Mouse (Mus musculus): ENCODE measurements around the gene Wdr1.
A peak's percentile ranks its signal among the peaks of the same experiment; 100 is the strongest.
"Not testable (repeated sequence)": the region's sequence is repeated elsewhere in the genome, so short reads cannot be mapped to it uniquely, and the experiment has no call there.

The Wdr1 gene

GRCm38 (mm10) chr5:38496491-38497057, 66.4 kb downstream of the Wdr1 start:
- DNase-seq (ENCODE audit: low read depth, low spot score), result no peak

GRCm38 (mm10) chr5:38493890-38494289, 69.1 kb downstream of the Wdr1 start:
- no peak for DNase-seq (ENCODE audit: low read depth, low spot score)

GRCm38 (mm10) chr5:38491763-38492162, 71.3 kb downstream of the Wdr1 start:
- DNase-seq (ENCODE audit: low read depth, low spot score), result no peak

GRCm38 (mm10) chr5:38489739-38490138, 73.3 kb downstream of the Wdr1 start:
- DNase-seq (ENCODE audit: low read depth, low spot score), result no peak

GRCm38 (mm10) chr5:38488673-38489615, 74.1 kb downstream of the Wdr1 start:
- DNase-seq (ENCODE audit: low read depth, low spot score), result no peak

- no peak for DNase-seq (ENCODE audit: low read depth, low spot score)
Measured at GRCm38 (mm10) chr5:38488026-38488425, 75.0 kb downstream of the Wdr1 start.

- no peak for DNase-seq (ENCODE audit: low read depth, low spot score)
Measured at GRCm38 (mm10) chr5:38487247-38487646, 75.8 kb downstream of the Wdr1 start.

GRCm38 (mm10) chr5:38485946-38486345, 77.1 kb downstream of the Wdr1 start:
- no peak for DNase-seq (ENCODE audit: low read depth, low spot score)

GRCm38 (mm10) chr5:38483518-38484110, 79.4 kb downstream of the Wdr1 start:
- DNase-seq (ENCODE audit: low read depth, low spot score), result no peak

GRCm38 (mm10) chr5:38480822-38481707, 82.0 kb downstream of the Wdr1 start:
- no peak for DNase-seq (ENCODE audit: low read depth, low spot score)

- peak; percentile 62 for DNase-seq (ENCODE audit: low read depth, low spot score)
Measured at GRCm38 (mm10) chr5:38479908-38480725, 82.9 kb downstream of the Wdr1 start.

GRCm38 (mm10) chr5:38479545-38479907, 83.5 kb downstream of the Wdr1 start:
- DNase-seq (ENCODE audit: low read depth, low spot score), result not testable (repeated sequence)

- no peak for DNase-seq (ENCODE audit: low read depth, low spot score)
Measured at GRCm38 (mm10) chr5:38479027-38479426, 84.0 kb downstream of the Wdr1 start.

GRCm38 (mm10) chr5:38477731-38478445, 85.1 kb downstream of the Wdr1 start:
- no peak for DNase-seq (ENCODE audit: low read depth, low spot score)

- no peak for DNase-seq (ENCODE audit: low read depth, low spot score)
Measured at GRCm38 (mm10) chr5:38476861-38477565, 86.0 kb downstream of the Wdr1 start.
